Mouse (Mus musculus) megakaryocyte, embryonic 14.5 days (primary cell): ENCODE results near the gene Adamts7.

ENCODE experiments used
- FLI1 ChIP-seq: IDR thresholded peaks from 2 replicates; pipeline ENCODE4 v1.6.1; 2012; ENCODE audit warnings: low read length, inconsistent platforms, mixed read lengths
- GATA1 ChIP-seq: IDR thresholded peaks from 3 replicates; pipeline ENCODE4 v1.6.1; 2012; ENCODE audit warnings: mixed read lengths, low read length, inconsistent platforms, borderline replicate concordance

DNA sequence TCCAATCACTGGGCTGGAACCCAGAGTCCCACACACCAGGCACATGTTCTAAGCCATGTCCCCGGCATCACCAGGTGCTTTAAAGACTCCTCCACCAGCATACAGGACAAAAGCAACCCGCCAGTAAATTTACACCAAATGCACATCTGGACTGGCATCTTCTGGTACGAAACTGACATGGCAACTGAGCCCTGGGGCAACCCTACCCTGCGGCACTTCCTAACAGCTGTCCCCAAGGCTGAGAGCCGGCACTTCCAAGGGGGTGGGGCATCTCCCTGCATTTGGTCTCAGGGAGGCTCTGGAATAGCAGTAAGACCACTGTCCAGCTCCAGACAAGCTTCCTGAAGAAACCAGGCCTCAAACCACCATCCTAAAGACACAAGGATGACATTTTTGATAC, 40.4 kb downstream of the Adamts7 start:
- TF ChIP-seq GATA1 (no peak), FLI1 (no peak)
